Mouse (Mus musculus): ENCODE results near the gene Poc1b. TPM values are rescaled to one million over a fixed set of nuclear protein-coding genes. Genes with fewer than 3 reads are reported as not detected.

Poc1b gene
- polyA plus RNA-seq, 1 experiment, result 11.4 TPM

DNA sequence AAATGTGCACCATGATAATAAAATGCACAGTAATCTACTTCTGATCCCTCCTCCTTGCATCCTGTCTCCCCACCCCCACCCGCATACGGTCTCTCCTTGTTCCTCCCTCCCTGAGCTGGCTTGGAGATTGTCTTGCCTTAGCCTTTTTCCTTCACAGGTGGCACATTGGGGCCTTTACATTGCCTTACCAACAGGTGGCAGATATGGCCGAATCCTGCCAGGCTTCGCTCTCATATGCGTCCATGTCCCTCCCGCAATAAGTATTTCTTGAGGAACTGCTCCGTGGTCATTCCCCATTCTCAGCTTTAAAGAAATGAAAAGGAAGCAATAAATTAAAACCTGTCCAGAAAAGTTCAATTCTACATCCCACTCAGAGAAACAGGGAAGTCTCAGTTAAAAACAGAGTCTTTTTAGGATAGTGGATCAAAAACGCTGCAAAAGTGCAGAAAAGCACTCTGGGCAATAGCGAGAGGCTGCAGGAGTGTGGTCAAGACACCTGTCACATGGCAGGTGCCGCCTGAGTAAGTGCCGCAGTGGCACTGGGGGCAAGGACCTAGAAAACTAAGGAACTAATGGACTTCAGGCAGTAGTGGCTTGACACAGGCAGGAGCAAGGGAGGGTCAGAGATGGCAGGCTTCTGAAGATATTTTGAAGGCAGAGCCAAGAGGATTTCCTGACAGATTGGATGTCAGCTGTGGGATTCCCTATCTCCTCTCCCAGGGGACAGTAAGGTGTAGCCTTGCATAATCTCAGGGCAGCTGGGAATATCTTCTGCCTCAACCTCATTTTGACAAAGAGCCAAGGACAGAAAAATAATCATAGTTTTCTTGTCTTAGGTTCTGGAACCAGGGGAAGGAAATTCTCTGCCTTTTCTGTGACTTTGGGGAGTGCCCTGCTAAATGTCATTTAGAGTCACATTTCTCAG, 62.3 kb downstream of the Poc1b start:
- DNase-seq, result no peak
- Histone ChIP-seq H3K27me3 (ENCODE audit: control insufficient read depth, insufficient read depth, low read length) (no peaks in the 10 kb centered on the region), H3K36me3 (ENCODE audit: control insufficient read depth, insufficient read depth, low read length) (no peaks in the 10 kb centered on the region), H3K4me3 (ENCODE audit: control insufficient read depth, insufficient read depth, low read length) (no peak overlapping the region), H3K27ac (ENCODE audit: control insufficient read depth, insufficient read depth, low read length) (peak overlapping the region; percentile 16; the same call in 1 of the 2 replicates), H3K4me1 (replicated peaks; ENCODE audit: control insufficient read depth, insufficient read depth, low read length) (peaks cover 24% of the 10 kb centered on the region)
- TF ChIP-seq CTCF (IDR thresholded peaks at IDR 0.05; ENCODE audit: borderline replicate concordance, control insufficient read depth, extremely low read depth, insufficient read depth, low read length, poor library complexity) (no peak), POLR2A (IDR thresholded peaks at IDR 0.05; ENCODE audit: control insufficient read depth, extremely low read depth, insufficient read depth, low read length, poor library complexity) (no peak)
- 49% methylated on average over 11 of the region's 11 CpGs for WGBS

DNA sequence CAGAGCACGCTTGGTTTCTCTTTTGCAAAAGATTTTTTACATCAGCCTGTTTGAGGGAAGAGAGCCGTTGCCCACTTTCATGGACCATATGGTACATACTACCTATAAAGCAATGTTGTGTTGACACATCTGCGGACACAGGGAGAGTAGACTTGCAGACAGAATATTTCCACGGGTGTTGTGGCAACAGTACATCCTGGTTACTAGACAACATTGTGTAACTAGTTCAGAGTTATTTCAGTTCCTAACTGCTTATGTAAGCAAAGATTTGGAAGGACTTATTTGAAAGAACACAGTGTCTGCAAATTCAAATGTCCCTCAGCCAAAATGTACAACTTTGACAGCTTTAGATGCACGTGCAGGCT, 62.9 kb downstream of the Poc1b start:
- Histone ChIP-seq H3K4me3 (ENCODE audit: control insufficient read depth, insufficient read depth, low read length) (no peak overlapping the region), H3K36me3 (ENCODE audit: control insufficient read depth, insufficient read depth, low read length) (no peaks in the 10 kb centered on the region), H3K4me1 (replicated peaks; ENCODE audit: control insufficient read depth, insufficient read depth, low read length) (peaks cover 22% of the 10 kb centered on the region), H3K27ac (ENCODE audit: control insufficient read depth, insufficient read depth, low read length) (no peak overlapping the region), H3K27me3 (ENCODE audit: control insufficient read depth, insufficient read depth, low read length) (no peaks in the 10 kb centered on the region)
- DNase-seq, result no peak
- WGBS, result 78% methylated on average over 5 of the region's 5 CpGs
- TF ChIP-seq POLR2A (IDR thresholded peaks at IDR 0.05; ENCODE audit: control insufficient read depth, extremely low read depth, insufficient read depth, low read length, poor library complexity), result no peak
- TF ChIP-seq CTCF (IDR thresholded peaks at IDR 0.05; ENCODE audit: borderline replicate concordance, control insufficient read depth, extremely low read depth, insufficient read depth, low read length, poor library complexity), result no peak

DNA sequence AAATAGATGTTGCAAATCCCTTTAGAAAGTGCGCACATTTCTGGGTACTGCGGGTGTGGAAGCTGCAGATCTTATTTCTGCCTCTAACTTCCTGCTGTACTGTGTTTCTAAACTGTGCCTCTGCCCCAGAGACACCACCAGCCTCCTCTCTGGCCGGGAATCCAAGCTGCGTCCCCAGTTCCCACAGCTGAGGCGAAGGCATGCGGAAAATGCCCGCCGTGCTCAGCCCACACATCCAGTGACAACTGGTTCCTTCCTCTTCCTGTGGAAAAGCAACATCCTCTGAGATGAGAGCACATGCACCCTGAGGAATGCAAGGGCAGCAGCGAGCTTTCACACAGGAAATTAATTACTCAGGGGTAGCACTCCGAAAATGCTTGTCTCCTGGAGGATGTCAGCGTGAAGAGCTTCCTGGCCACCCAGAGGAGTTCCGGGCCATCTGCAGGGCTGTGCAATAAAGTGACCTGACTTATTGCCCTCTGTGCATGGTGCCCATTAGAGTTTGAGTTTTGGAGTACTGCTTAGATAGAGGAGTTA, 65.2 kb downstream of the Poc1b start:
- WGBS, result 14% methylated on average over 12 of the region's 12 CpGs
- no peaks in the 10 kb centered on the region for H3K27me3 ChIP-seq (ENCODE audit: control insufficient read depth, insufficient read depth, low read length)
- DNase-seq, result peak; percentile 48
- peaks cover 17% of the 10 kb centered on the region for H3K4me1 ChIP-seq (replicated peaks; ENCODE audit: control insufficient read depth, insufficient read depth, low read length)
- no peaks in the 10 kb centered on the region for H3K36me3 ChIP-seq (ENCODE audit: control insufficient read depth, insufficient read depth, low read length)
- peak overlapping the region; percentile 87 for H3K27ac ChIP-seq (ENCODE audit: control insufficient read depth, insufficient read depth, low read length)
- peak overlapping the region; percentile 20 for H3K4me3 ChIP-seq (ENCODE audit: control insufficient read depth, insufficient read depth, low read length)
- TF ChIP-seq CTCF (IDR thresholded peaks at IDR 0.05; ENCODE audit: borderline replicate concordance, control insufficient read depth, extremely low read depth, insufficient read depth, low read length, poor library complexity) (no peak), POLR2A (IDR thresholded peaks at IDR 0.05; ENCODE audit: control insufficient read depth, extremely low read depth, insufficient read depth, low read length, poor library complexity) (no peak)

DNA sequence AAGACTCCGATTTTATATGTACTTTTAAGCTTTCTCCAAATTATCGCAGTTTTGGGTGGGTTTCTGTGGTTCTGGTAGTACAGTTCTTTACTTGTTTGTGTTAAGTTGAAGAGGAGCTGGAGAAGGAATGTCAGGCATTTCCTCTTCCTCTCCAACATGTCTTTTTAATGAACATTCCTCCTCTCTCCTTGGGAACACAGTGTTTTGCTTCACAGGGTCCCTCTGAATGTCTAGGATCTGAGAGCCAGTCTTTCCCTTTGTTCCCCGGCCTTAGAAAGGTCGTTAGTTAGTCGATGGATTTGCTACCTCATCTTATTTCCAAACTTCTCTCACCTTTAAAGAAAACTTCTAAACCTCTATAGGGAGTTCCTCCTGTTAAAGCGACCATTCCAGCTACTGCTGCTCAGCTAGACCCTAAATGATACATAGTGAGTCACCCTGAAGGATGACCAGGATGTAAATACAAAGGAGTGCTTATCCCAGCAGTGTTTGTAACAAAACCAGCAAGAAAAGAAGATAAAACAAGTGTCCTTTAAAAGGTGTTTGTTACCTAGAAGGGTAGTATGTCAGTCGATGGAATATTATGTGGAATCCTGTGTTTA, 66.2 kb downstream of the Poc1b start:
- no peak for DNase-seq
- no peak overlapping the region for H3K27ac ChIP-seq (ENCODE audit: control insufficient read depth, insufficient read depth, low read length)
- H3K4me1 ChIP-seq (replicated peaks; ENCODE audit: control insufficient read depth, insufficient read depth, low read length), result peaks cover 17% of the 10 kb centered on the region
- TF ChIP-seq POLR2A (IDR thresholded peaks at IDR 0.05; ENCODE audit: control insufficient read depth, extremely low read depth, insufficient read depth, low read length, poor library complexity) (no peak), CTCF (IDR thresholded peaks at IDR 0.05; ENCODE audit: borderline replicate concordance, control insufficient read depth, extremely low read depth, insufficient read depth, low read length, poor library complexity) (no peak)
- 89% methylated on average over 7 of the region's 7 CpGs for WGBS
- no peaks in the 10 kb centered on the region for H3K27me3 ChIP-seq (ENCODE audit: control insufficient read depth, insufficient read depth, low read length)
- no peaks in the 10 kb centered on the region for H3K36me3 ChIP-seq (ENCODE audit: control insufficient read depth, insufficient read depth, low read length)
- no peak overlapping the region for H3K4me3 ChIP-seq (ENCODE audit: control insufficient read depth, insufficient read depth, low read length)

DNA sequence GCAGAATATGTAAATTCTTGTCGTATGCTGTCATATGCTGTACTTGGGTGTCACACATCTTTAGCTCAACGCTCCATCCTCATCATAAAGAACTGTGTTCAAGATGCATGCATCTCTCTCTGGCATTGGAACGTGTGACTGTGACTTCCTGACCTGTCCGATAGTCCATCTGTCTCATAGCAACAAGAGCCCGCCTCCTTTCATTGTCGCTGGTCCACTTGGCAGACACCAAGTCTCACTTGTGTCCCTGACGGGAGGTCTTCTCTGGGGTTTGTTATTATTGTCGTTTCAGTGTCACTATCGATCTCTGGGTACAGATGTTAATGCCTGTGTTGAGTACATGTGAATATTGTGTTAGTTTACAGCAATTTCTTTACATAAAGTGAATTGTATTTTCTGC, 70.1 kb downstream of the Poc1b start:
- WGBS, result 98% methylated on average over 9 of the region's 9 CpGs
- no peaks in the 10 kb centered on the region for H3K27me3 ChIP-seq (ENCODE audit: control insufficient read depth, insufficient read depth, low read length)
- no peak overlapping the region for H3K4me3 ChIP-seq (ENCODE audit: control insufficient read depth, insufficient read depth, low read length)
- TF ChIP-seq CTCF (IDR thresholded peaks at IDR 0.05; ENCODE audit: borderline replicate concordance, control insufficient read depth, extremely low read depth, insufficient read depth, low read length, poor library complexity), result no peak
- no peak for TF ChIP-seq POLR2A (IDR thresholded peaks at IDR 0.05; ENCODE audit: control insufficient read depth, extremely low read depth, insufficient read depth, low read length, poor library complexity)
- H3K27ac ChIP-seq (ENCODE audit: control insufficient read depth, insufficient read depth, low read length), result no peak overlapping the region
- peaks cover 16% of the 10 kb centered on the region for H3K4me1 ChIP-seq (replicated peaks; ENCODE audit: control insufficient read depth, insufficient read depth, low read length)
- no peaks in the 10 kb centered on the region for H3K36me3 ChIP-seq (ENCODE audit: control insufficient read depth, insufficient read depth, low read length)
- no peak for DNase-seq

DNA sequence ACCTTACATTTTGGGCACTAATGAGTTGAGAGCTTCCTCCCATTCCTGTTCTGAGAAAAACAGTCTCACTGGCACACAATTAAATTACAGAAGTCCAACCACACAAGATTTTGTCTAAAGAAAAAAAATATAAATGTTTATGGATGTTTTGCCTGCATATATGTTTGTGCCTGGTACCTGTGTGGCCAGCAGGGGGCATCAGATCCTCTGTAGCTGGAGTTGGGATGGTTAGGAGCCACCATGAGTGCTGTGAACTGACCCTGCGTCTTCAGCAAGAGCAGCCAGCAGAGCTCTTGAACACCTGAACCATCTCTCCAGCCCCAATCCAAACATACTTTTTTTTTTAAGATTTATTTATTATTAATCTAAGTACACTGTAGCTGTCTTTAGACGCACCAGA, 71.3 kb downstream of the Poc1b start:
- peaks cover 17% of the 10 kb centered on the region for H3K4me1 ChIP-seq (replicated peaks; ENCODE audit: control insufficient read depth, insufficient read depth, low read length)
- H3K27ac ChIP-seq (ENCODE audit: control insufficient read depth, insufficient read depth, low read length), result no peak overlapping the region
- TF ChIP-seq CTCF (IDR thresholded peaks at IDR 0.05; ENCODE audit: borderline replicate concordance, control insufficient read depth, extremely low read depth, insufficient read depth, low read length, poor library complexity) (no peak), POLR2A (IDR thresholded peaks at IDR 0.05; ENCODE audit: control insufficient read depth, extremely low read depth, insufficient read depth, low read length, poor library complexity) (no peak)
- WGBS, result 99% methylated on average over 2 of the region's 2 CpGs
- no peaks in the 10 kb centered on the region for H3K36me3 ChIP-seq (ENCODE audit: control insufficient read depth, insufficient read depth, low read length)
- no peak for DNase-seq
- no peaks in the 10 kb centered on the region for H3K27me3 ChIP-seq (ENCODE audit: control insufficient read depth, insufficient read depth, low read length)
- no peak overlapping the region for H3K4me3 ChIP-seq (ENCODE audit: control insufficient read depth, insufficient read depth, low read length)

Data from thymus, adult 2 months (tissue).